Mouse (Mus musculus) heart, postnatal 0 days (tissue): ENCODE measurements at regions not wholly inside any gene's neighbourhood (a gene's known extent, or its start where the extent isn't known, plus 50 kb on each side); places are given as distances from the start of the nearest gene placed in this dataset.

Experiments
- CTCF ChIP-seq: IDR thresholded peaks from 2 replicates; pipeline ENCODE4 v1.5.1; 2016; ENCODE audit warnings: antibody characterized with exemption, control low read depth, low read depth
- EP300 ChIP-seq: IDR thresholded peaks from 2 replicates; pipeline ENCODE4 v1.6.1; 2016; ENCODE audit warnings: antibody characterized with exemption, low read depth

- TF ChIP-seq CTCF (no peak), EP300 (no peak)
These were observed 107.9 kb upstream of the Tank start for GRCm38 (mm10) chr2:61470521-61470920.
